Mouse (Mus musculus): ENCODE measurements at regions not wholly inside any gene's neighbourhood (a gene's known extent, or its start where the extent isn't known, plus 50 kb on each side); places are given as distances from the start of the nearest gene placed in this dataset.

GRCm38 (mm10) chr8:7718898-7719696 lies 941.9 kb downstream of the Efnb2 start:
- DNase-seq: no peak

GRCm38 (mm10) chr8:7710764-7711163 lies 950.3 kb downstream of the Efnb2 start:
- no peak for DNase-seq

- DNase-seq: no peak
Observed at GRCm38 (mm10) chr8:7709406-7709805, 951.6 kb downstream of the Efnb2 start.

- DNase-seq: peak; percentile 51
Observed at GRCm38 (mm10) chr8:7691355-7691996, 969.6 kb downstream of the Efnb2 start.

GRCm38 (mm10) chr8:7653804-7654203 lies 1007.2 kb downstream of the Efnb2 start:
- no peak for DNase-seq
